Mouse (Mus musculus) neutrophil, adult 5-6 weeks (primary cell): ENCODE measurements around the gene Xpnpep3. TPM values are rescaled to one million over a fixed set of nuclear protein-coding genes. Genes with fewer than 3 reads are reported as not detected.
A peak's percentile ranks its signal among the peaks of the same experiment; 100 is the strongest.
"Not testable (repeated sequence)": the region's sequence is repeated elsewhere in the genome, so short reads cannot be mapped to it uniquely, and the experiment has no call there.

Experiments
- ATAC-seq: fragments of 151-379, 151-347 bp; 2 replicates; pipeline ENCODE4 v1.8.0; 2017; ENCODE audit warnings: mild to moderate bottlenecking, moderate TSS enrichment; ENCODE audit not compliant: insufficient number of reproducible peaks, poor library complexity, low FRiP score, severe bottlenecking; ENCODE audit errors: extremely low read depth
- total RNA-seq: library from RNA; stranded (forward); fragments of 200-1000 nt; gene quantifications from 2 replicates; pipeline ENCODE4 v1.2.3, GENCODE M21; 2017

Xpnpep3 gene
- total RNA-seq, 1 experiment from 2014 or later: 19.4 TPM

GRCm38 (mm10) chr15:81470735-81471134, 70.8 kb downstream of the Xpnpep3 start:
- ATAC-seq: no peak

- no peak for ATAC-seq
Observed at GRCm38 (mm10) chr15:81472256-81472655, 72.3 kb downstream of the Xpnpep3 start.

DNA sequence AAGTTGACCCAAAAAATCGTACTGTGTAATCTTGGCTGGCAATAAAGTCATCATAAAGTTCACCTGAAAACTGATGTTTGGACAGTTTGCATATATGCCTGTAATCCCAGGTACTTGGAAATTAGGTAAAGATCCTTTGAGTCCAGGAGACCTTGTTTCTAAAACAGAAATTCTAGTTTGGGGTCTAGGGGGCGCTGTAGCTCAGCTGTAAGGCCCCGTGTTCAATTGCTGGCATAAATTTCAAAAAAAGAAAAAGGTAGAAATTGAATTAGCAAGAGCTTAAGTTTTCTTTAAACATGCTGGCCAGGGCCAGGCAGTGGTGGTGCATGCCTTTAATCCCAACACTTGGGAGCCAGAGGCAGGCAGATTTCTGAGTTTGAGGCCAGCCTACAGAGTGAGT, 75.7 kb downstream of the Xpnpep3 start:
- no peak for ATAC-seq

GRCm38 (mm10) chr15:81476597-81476996, 76.7 kb downstream of the Xpnpep3 start:
- no peak for ATAC-seq

GRCm38 (mm10) chr15:81479446-81480213, 79.7 kb downstream of the Xpnpep3 start:
- no peak for ATAC-seq

DNA sequence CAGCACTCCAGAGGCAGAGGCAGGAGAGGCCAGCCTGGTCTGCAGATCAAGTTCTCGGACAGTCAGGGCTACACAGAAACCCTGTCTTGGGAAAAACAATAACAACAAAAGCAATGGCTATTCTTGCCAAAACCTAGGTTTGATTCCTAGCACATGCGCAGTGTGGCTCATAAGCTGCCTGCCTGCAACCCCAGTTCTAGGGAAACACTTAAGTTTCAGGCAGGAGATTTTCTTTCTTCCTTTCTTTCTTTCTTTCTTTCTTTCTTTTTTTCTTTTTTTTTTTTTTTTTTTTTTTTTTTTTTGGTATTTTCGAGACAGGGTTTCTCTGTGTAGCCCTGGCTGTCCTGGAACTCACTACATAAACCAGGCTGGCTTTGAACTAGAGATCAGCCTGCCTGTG, 80.3 kb downstream of the Xpnpep3 start:
- not testable (repeated sequence) for ATAC-seq

DNA sequence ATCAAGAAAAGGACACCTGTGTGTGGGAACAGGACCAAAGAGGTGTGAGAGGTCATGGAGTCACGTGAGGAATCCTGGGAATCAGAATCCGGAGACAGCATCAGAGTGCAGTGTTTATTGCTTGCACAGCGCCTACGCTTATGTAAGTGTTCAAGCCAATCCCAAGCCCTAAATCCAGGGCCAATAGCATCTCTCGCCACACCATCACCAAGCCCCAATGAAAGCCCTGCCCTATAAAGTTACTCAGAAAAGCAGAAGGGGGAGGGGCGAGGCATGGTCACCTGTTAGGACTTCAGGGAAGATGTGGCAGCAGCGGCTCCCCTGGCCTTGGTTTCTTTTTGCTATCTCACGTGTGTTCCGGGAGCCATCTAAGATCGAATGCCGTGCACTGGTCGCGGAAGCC, 81.0 kb downstream of the Xpnpep3 start:
- ATAC-seq: peak; percentile 94

DNA sequence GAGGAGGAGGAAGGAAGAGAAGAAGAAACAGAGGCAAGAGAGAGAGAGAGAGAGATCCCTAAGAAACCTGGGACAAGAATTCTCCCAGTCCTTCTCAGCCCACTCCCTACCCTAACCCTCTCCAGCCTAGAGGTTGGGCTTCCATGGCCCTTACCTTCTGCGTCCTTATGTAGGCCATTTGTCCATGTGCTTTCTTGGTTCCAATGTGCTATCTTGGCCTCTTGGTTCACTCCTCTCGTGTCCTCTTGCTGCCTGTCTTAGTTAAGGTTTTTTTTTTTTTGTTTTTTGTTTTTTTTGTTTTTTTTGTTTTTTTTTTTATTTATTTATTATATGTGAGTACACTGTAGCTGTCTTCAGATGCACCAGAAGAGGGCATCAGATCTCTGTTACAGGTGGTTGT, 83.0 kb downstream of the Xpnpep3 start:
- ATAC-seq: no peak

DNA sequence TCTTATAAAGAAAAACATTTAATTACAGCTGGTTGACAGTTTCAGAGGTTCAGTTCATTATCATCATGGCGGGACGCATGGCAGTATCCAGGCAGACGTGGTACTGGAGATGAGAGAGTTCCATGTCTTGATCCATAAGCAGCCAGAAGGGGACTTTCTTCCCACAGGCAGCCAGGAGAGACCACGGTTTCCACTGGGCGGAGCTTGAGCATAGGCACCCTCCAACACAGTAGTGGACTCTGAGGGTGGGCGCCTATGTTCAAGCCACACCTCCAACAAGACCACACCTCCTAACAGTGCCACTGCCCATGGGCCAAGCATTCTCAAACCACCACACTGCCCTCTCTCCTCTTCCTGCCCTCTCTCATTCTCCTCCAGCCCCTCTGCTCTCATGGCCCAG, 83.8 kb downstream of the Xpnpep3 start:
- no peak for ATAC-seq

- ATAC-seq: no peak
Observed at GRCm38 (mm10) chr15:81485483-81485882, 85.5 kb downstream of the Xpnpep3 start.

GRCm38 (mm10) chr15:81503466-81503865, 103.5 kb downstream of the Xpnpep3 start:
- no peak for ATAC-seq

- ATAC-seq: no peak
Observed at GRCm38 (mm10) chr15:81503995-81504394, 104.1 kb downstream of the Xpnpep3 start.

Other genes with a start within 250 kb of the Xpnpep3 start
- gene Mrtfa, start 209.4 kb upstream of the Xpnpep3 start, total RNA-seq: 59.9 and 68.9 TPM in 2 replicates
- not detected in 2 replicates for gene Mchr1, start 164.6 kb upstream of the Xpnpep3 start, total RNA-seq
- 32.8 and 38.6 TPM in 2 replicates for gene Slc25a17, start 39.3 kb upstream of the Xpnpep3 start, total RNA-seq
- 129 and 135 TPM in 2 replicates for gene St13, start 61 bp upstream of the Xpnpep3 start, total RNA-seq
- not detected in 2 replicates for gene Dnajb7, start 8.2 kb downstream of the Xpnpep3 start, total RNA-seq
- 86.8 and 107 TPM in 2 replicates for gene Rbx1, start 66.2 kb downstream of the Xpnpep3 start, total RNA-seq
- 150 and 164 TPM in 2 replicates for gene Ep300, start 185.2 kb downstream of the Xpnpep3 start, total RNA-seq